Mouse (Mus musculus) inflammation-experienced regulatory T-cells, adult 16 weeks (primary cell): ENCODE results near the gene Gm10184. TPM values are rescaled to one million over a fixed set of nuclear protein-coding genes. Genes with fewer than 3 reads are reported as not detected.

Source experiments
- polyA plus RNA-seq: library from polyadenylated mRNA; unstranded; fragments of 100-300 nt; shearing (Covaris generic); gene quantifications from one replicate; pipeline ENCODE4 v1.2.1, GENCODE M21; 2017

Gm10184 gene
- polyA plus RNA-seq, result 12.3 TPM

GRCm38 (mm10) chr17:89910349-89910748, at the start of gene Gm10184:
Gm10184 (minus strand) TSS chr17:89910449.

